Mouse (Mus musculus): ENCODE measurements around the gene Actl11. TPM values are rescaled to one million over a fixed set of nuclear protein-coding genes. Genes with fewer than 3 reads are reported as not detected.
A peak's percentile ranks its signal among the peaks of the same experiment; 100 is the strongest.

Gene Actl11
- total RNA-seq, 2 experiments from 2014 or later, result not detected

- peak; percentile 65 for DNase-seq
These were observed 5.2 kb upstream of the Actl11 start for GRCm38 (mm10) chr9:107923021-107923420.

DNA sequence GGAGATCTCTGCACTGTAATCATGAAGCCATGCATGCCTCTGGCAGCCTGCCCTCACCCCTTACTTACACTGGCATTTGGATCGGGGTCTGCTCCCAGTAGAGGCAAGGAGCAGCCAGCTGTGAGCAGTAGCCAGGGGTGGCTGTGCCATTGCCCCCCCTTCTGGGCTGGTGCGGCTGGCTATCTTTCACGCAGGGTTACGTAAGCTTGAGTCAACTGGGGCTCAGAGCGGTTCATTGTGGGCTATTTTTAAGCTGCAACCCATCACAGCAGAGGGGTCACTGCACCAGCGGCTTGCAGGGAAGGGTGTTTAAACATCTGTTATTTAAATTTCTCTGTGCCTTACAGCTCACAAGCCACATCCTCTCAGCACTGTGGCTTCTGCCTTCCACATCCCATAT, 4.3 kb upstream of the Actl11 start:
- peak; percentile 48 for DNase-seq

- no peak for DNase-seq
These were observed 3.0 kb upstream of the Actl11 start for GRCm38 (mm10) chr9:107925251-107925650.

DNA sequence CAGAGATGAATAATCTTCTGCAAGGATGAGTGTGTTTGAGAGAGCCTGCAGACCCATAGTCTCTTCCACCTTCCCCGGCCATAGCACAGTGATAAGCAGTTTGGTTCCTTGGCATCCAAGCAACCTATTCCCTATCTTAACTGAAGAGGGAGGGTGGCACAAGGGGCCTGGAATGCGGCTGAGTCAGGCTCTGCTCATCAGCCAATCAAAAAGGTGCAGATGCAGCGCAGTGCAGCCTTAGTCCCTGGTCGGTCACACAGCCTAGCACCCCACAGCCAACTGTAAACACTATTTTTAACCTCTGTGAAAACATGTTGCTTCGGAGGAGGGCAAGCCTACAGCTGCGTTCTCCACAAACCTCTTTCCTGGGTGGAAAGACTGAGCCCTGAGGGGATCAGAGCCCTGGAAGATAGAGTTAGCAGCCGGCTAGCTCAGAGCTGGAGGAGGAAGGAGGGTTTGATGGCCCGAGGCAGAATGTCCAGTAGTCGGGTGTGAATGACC, 1.3 kb upstream of the Actl11 start:
- no peak for DNase-seq

- no peak for DNase-seq
These were observed 520 bp upstream of the Actl11 start for GRCm38 (mm10) chr9:107927749-107928148.

DNA sequence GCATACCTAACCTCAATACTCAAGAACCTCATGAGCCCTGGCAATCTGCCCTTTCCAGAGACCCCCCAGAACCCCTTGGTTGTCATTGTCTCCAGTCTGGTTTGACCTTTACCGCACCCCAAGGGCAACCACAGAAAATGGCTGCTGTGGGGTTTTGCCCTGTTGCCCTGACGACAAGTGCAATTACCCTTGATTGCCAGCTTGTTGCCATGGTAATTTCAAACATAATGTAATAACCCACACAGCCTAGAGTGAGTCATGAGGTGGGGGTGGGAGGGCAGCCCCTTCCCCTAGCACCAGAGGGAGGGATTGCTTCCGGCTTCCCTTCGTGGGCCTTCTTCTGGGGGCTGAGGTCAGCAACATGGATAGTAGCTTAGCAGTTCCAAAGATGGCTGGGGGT, 4.0 kb downstream of the Actl11 start:
- no peak for DNase-seq

DNA sequence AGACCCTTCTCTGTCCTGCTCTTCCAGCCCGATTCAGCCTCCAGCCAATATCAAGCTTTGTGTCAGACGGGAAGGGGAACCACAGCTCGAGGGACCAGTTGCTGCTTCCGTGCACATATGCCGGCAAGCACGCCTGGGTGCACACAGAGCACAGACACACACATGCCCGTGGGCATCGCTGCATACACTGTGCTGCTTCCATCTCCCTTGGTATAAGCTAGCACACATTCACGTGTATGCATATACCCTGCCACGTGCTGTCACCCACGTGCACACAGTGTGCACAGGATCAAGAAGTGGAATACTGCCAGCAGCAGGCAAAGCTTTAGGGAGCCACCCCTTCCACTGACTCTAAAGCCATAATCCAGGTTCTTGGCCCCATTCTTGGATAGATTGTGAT, 5.9 kb downstream of the Actl11 start:
- DNase-seq, result no peak

GRCm38 (mm10) chr9:107935374-107935773, 7.1 kb downstream of the Actl11 start, which contains the start of gene Camkv:
Gene Camkv, plus strand, starts transcription at chr9:107935674.
- DNase-seq, result no peak

- DNase-seq, result no peak
These were observed 7.5 kb downstream of the Actl11 start for GRCm38 (mm10) chr9:107935790-107936214.

DNA sequence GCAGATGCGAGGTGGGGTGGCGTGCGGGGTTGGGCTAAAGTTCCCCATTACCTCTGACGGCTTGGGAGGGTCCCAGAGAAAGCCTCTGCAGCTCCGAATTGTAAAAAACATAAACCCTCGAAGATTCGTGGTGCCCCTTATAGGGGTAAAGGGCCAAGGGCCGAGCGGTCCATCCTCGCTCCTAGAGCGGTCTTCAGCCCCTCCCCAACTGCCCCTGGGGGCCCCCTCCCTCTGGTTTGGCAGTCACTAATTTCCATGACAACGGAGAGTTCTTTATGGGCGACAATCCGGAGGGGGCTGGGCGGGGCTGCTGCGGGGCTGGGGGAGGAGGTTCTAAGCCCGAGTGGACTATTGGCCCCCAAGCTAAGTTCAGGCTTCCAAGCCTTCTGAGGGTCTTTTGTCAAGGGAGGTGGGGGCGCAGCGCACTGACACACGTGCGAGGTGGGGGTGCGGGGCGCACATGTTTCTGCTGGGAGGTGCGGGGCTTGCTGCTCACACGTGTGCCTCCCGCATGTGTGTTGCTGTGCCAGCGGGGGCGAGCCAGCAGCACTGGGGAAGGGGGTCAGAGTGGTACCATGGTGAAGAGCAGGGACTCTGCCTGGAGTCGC, 8.1 kb downstream of the Actl11 start:
- no peak for DNase-seq

GRCm38 (mm10) chr9:107936831-107937230, 8.6 kb downstream of the Actl11 start:
- DNase-seq, result no peak

DNA sequence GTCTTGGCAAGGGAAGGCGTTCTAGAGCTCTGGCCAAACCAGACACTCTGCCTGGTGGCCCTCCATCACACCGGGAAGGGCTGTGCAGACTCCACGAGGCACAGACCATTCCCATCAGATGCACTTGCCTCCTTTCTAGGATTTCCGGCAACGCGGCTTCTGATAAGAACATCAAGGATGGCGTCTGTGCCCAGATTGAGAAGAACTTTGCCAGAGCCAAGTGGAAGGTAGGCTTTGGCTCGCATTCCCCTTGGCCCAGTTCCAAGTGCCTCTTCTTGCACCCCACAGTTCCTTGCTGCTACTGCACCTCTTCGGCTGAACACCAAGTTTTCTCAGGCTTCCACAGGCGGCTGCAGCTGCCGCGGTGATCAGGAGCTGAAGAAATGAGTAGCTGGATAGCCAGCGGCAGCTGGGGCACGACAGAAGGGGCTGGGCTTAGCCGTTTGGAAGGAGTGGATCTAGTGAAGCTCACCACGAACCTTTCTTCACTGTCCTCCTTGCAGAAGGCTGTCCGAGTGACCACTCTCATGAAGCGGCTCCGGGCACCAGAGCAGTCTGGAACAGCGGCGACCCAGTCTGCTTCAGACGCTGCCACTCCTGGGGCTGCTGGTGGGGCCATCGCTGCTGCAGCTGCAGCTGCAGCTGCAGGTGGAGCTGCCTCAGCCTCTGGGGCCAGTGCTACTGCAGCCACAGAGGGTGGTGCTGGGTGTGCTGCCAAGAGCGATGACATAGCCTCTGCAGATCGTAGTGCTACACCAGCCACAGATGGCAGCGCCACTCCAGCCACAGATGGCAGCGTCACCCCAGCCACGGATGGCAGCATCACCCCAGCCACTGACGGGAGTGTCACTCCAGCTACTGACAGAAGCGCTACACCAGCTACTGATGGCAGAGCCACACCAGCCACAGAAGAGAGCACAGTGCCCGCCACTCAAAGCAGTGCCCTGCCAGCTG, 19.2 kb downstream of the Actl11 start:
- DNase-seq, result no peak

GRCm38 (mm10) chr9:107949184-107949921, 21.1 kb downstream of the Actl11 start:
- no peak for DNase-seq

DNA sequence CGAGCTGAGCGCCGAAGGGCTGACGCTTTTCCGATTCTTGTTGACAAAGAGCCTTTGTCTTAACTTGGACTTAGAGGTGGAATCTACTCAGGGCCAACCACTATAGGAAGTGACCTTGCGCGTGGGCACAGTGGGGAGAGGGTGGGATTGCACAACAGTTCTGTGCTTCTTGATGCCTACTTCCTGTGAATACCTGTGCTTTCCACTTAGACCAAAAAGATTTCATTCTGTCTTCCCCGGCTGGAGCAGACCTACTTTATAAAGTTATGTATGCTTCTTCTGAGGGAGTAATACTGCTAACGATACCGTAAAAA, 21.6 kb downstream of the Actl11 start, which contains the start of gene Traip:
TSS of gene Traip (plus strand) at position 215 of the 314 bp plus-strand sequence.
- no peak for DNase-seq

- DNase-seq, result peak; percentile 95
These were observed 22.4 kb downstream of the Actl11 start for GRCm38 (mm10) chr9:107950460-107951355.

DNA sequence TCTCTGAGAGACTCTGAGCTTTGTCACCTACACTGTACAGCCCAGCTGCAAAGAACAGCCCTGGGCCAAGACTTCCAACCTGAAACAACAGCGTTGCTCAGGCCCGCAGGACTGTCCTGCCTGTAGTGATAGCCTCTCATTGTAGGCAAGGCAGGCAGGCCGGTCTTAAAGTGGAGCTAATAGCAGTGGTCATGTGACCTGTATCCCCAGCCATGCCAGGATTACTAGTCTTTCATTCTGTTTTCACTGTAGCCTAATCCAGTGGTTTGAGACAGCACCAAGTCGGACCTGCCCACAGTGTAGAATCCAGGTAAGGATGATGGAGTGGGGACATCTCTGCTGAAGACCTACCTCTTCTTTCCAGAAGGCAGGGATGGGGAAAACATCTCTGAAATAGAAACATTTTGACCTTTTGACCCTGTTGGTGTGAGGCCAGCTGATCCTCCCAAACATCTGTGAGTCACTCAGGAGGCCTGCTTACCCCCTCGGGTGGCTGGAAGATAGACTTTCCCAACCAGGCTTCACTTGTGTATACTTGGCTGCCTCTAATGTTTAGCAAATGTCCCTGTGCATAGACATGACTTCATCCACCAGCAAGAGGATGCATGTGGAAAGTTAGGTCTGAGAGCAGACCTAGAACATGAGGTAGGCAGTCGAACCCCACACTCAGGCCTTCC, 27.5 kb downstream of the Actl11 start:
- no peak for DNase-seq

DNA sequence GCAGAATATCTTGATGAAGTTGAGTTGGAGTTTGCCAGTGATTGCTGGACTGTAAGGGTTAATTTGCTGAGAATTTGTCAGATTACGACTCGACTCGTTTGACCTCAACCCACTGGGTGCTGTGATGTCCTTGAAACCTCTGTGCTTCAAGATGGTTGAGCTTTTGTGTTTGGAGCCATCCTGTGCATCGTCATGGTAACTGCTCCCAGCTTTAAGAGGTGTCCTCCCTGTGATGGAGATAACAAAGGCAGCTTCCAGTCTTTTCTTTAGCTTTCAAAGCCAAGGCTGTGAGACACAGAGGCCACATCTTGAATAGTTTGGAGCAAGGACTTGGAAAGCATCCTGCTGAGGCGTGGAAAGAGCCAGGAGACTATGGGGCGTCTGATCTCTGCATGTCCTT, 28.9 kb downstream of the Actl11 start:
- no peak for DNase-seq

DNA sequence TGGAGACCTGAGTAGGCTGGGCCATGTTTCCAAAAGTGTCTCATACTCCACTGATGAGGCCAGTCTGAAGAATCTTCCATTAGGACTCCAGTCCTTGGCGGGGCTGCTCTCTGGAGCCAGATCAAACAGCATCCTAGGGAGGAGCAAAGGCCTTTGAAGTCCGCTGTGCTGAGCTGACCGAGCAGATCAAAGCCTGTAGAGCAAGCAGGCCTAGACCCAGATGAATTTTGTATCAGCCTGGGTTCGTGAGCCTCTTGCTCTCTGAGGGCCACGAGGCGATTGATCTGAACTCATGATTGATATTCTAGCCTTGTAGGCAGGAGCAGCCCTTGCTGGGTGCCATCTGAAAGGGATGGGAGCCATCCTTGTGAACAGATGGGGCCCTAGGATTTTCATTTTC, 31.6 kb downstream of the Actl11 start:
- no peak for DNase-seq

GRCm38 (mm10) chr9:107960928-107961327, 32.7 kb downstream of the Actl11 start:
- no peak for DNase-seq

GRCm38 (mm10) chr9:107961351-107961762, 33.1 kb downstream of the Actl11 start:
- no peak for DNase-seq

GRCm38 (mm10) chr9:107961881-107962280, 33.6 kb downstream of the Actl11 start:
- DNase-seq, result peak; percentile 47

All from heart, postnatal 4 days (tissue).